Mouse (Mus musculus): ENCODE measurements around the gene C2cd4d. TPM values are rescaled to one million over a fixed set of nuclear protein-coding genes. Genes with fewer than 3 reads are reported as not detected.
A peak's percentile ranks its signal among the peaks of the same experiment; 100 is the strongest.

Gene C2cd4d
- total RNA-seq, 1 experiment from 2014 or later = not detected

- ATAC-seq (replicated peaks in 1 of 2; ENCODE audit: insufficient read depth in 1 of 2, low FRiP score in 2 of 2, low TSS enrichment in 1 of 2, low read depth in 1 of 2, poor library complexity in 2 of 2, severe bottlenecking in 2 of 2) = no peak
These were observed 36.0 kb downstream of the C2cd4d start, which contains the start of gene Lingo4 for GRCm38 (mm10) chr3:94398217-94398616. Gene Lingo4 (plus strand): TSS chr3:94398517.

DNA sequence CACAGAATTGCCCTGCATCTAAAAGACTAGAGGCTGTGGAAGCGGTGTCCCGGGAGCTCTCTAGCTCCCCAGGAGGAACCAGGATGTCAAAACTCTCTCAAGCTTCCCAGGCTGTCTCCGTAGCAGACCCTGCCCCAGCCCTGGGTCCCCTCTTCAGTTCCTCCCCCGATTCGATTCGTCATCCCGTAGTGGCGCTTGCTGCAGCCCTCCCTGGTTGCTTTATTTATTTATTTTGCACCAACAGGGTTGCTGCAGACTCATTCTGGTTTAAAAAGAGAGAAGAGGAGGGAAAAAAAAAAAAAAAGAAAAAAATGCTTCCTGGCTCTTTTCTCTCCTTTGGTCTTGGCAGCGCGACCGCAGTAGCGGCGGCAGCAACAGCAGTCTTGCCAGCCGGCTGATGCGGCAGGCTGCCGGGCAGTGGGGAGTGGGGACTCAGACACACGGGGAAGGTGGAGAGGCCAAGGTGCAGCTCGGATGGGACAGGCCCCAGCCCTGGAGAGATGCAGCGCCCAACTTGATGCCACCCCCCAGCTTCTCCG, 36.8 kb downstream of the C2cd4d start:
- ATAC-seq (replicated peaks in 1 of 2; ENCODE audit: insufficient read depth in 1 of 2, low FRiP score in 2 of 2, low TSS enrichment in 1 of 2, low read depth in 1 of 2, poor library complexity in 2 of 2, severe bottlenecking in 2 of 2) = peak; percentile 49 to 65; a peak in 3 of 4 replicates

- ATAC-seq (replicated peaks in 1 of 2; ENCODE audit: insufficient read depth in 1 of 2, low FRiP score in 2 of 2, low TSS enrichment in 1 of 2, low read depth in 1 of 2, poor library complexity in 2 of 2, severe bottlenecking in 2 of 2) = no peak
These were observed 37.5 kb downstream of the C2cd4d start for GRCm38 (mm10) chr3:94399663-94400310.

DNA sequence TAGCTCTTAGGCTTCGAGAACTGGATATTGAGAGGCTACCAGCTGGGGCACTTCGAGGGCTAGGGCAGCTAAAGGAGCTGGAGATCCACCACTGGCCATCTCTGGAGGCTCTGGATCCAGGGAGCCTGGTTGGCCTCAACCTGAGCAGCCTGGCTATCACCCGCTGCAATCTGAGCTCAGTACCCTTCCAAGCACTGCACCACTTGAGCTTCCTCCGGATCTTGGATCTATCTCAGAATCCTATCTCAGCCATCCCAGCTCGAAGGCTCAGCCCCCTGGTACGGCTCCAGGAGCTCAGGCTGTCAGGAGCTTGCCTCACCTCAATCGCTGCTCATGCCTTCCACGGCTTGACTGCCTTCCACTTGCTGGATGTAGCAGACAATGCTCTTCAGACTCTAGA, 40.2 kb downstream of the C2cd4d start:
- ATAC-seq (replicated peaks in 1 of 2; ENCODE audit: insufficient read depth in 1 of 2, low FRiP score in 2 of 2, low TSS enrichment in 1 of 2, low read depth in 1 of 2, poor library complexity in 2 of 2, severe bottlenecking in 2 of 2) = no peak

- no peak for ATAC-seq (replicated peaks in 1 of 2; ENCODE audit: insufficient read depth in 1 of 2, low FRiP score in 2 of 2, low TSS enrichment in 1 of 2, low read depth in 1 of 2, poor library complexity in 2 of 2, severe bottlenecking in 2 of 2)
These were observed 42.3 kb downstream of the C2cd4d start for GRCm38 (mm10) chr3:94404366-94405054.

GRCm38 (mm10) chr3:94405561-94405960, 43.3 kb downstream of the C2cd4d start:
- ATAC-seq (replicated peaks in 1 of 2; ENCODE audit: insufficient read depth in 1 of 2, low FRiP score in 2 of 2, low TSS enrichment in 1 of 2, low read depth in 1 of 2, poor library complexity in 2 of 2, severe bottlenecking in 2 of 2) = no peak

DNA sequence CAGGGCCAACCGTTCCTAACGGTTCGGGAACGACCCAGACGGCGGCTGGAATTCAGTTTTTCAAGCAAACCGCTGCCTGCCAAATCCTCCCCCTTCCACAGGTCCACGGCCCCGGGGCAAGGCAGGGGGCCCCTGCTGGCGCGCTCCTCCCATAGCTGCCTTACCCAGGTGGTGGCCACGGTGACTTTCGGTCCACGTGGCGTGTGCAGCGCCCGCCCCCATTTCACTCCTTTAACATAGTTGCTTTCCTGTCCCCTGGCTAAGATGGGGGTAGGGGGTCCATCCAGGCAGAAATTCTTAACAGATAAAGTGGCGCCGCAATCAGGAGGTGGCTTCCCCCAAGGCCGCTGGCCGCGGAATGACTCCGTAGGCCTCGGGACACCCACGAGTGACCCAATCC, 50.3 kb downstream of the C2cd4d start:
- ATAC-seq (replicated peaks in 1 of 2; ENCODE audit: insufficient read depth in 1 of 2, low FRiP score in 2 of 2, low TSS enrichment in 1 of 2, low read depth in 1 of 2, poor library complexity in 2 of 2, severe bottlenecking in 2 of 2) = peak; percentile 13 to 33; a peak in 2 of 4 replicates

GRCm38 (mm10) chr3:94413031-94413679, 50.9 kb downstream of the C2cd4d start, which contains the start of gene Tdrkh:
Gene Tdrkh (plus strand): TSS chr3:94413273.
- peak; percentile 100 for ATAC-seq (replicated peaks in 1 of 2; ENCODE audit: insufficient read depth in 1 of 2, low FRiP score in 2 of 2, low TSS enrichment in 1 of 2, low read depth in 1 of 2, poor library complexity in 2 of 2, severe bottlenecking in 2 of 2)

Other genes with a start within 250 kb of the C2cd4d start
- not detected in 2 replicates for gene Gm10696, start 184.2 kb upstream of the C2cd4d start, total RNA-seq (2017)
- not detected in 2 replicates for gene Gm5286, start 165.7 kb upstream of the C2cd4d start, total RNA-seq (2017)
- gene Gm4778, start 98.4 kb upstream of the C2cd4d start, total RNA-seq (2017) = not detected in 2 replicates
- gene Them4, start 52.3 kb upstream of the C2cd4d start, total RNA-seq (2017) = 2.9 and 3.9 TPM in 2 replicates
- not detected in 2 replicates for gene Them5, start 20.3 kb upstream of the C2cd4d start, total RNA-seq (2017)
- 0.35 and 2.1 TPM in 2 replicates for gene Rorc, start 10.4 kb downstream of the C2cd4d start, total RNA-seq (2017)
- not detected in 2 replicates for gene Lingo4, start 36.1 kb downstream of the C2cd4d start, total RNA-seq (2017)
- 7.8 and 9.5 TPM in 2 replicates for gene Tdrkh, start 50.8 kb downstream of the C2cd4d start, total RNA-seq (2017)
- gene Mrpl9, start 80.9 kb downstream of the C2cd4d start, total RNA-seq (2017) = 64.1 and 67.4 TPM in 2 replicates
- gene Oaz3, start 81.5 kb downstream of the C2cd4d start, total RNA-seq (2017) = 0.25 TPM in 1 of 2 replicates, not detected in the other
- gene Celf3, start 115.9 kb downstream of the C2cd4d start, total RNA-seq (2017) = not detected in 2 replicates
- gene Riiad1, start 117.9 kb downstream of the C2cd4d start, total RNA-seq (2017) = not detected in 2 replicates
- gene Snx27, start 220.3 kb downstream of the C2cd4d start, total RNA-seq (2017) = 28.5 TPM in 2 replicates

All from hematopoietic stem cell, adult 5-6 weeks (primary cell).